Mouse (Mus musculus) MEL (cell line): ENCODE results near the gene Ppfia1.

Experiments used
- CTCF ChIP-seq, 3 experiments: IDR thresholded peaks in 2 of 3; conservative IDR thresholded peaks in 1 of 3; 2 replicates each; pipeline ENCODE4 v1.5.1; 2011 to 2012; ENCODE audit warnings: low read length in 3 of 3, low read depth in 2 of 3, mild to moderate bottlenecking in 2 of 3, improper control_type of control experiment in 1 of 3, inconsistent platforms in 1 of 3, mixed read lengths in 1 of 3, moderate library complexity in 1 of 3; ENCODE audit not compliant: control insufficient read depth in 1 of 3, insufficient read depth in 1 of 3, poor library complexity in 1 of 3, severe bottlenecking in 1 of 3
- POLR2A ChIP-seq, 2 experiments: IDR thresholded peaks; 2 replicates each; pipeline ENCODE4 v1.6.1; 2011 to 2012; ENCODE audit warnings: low read length in 2 of 2, mild to moderate bottlenecking in 2 of 2, control low read depth in 1 of 2, improper control_type of control experiment in 1 of 2, low read depth in 1 of 2, moderate library complexity in 1 of 2; ENCODE audit not compliant: control insufficient read depth in 1 of 2, insufficient read depth in 1 of 2, poor library complexity in 1 of 2
- SIN3A ChIP-seq: IDR thresholded peaks from 2 replicates; pipeline ENCODE4 v1.6.1; 2012; ENCODE audit warnings: low read length, improper control_type of control experiment, inconsistent platforms
- ZNF384 ChIP-seq: IDR thresholded peaks from 2 replicates; pipeline ENCODE4 v1.6.1; 2012; ENCODE audit warnings: low read depth, mild to moderate bottlenecking, inconsistent platforms, low read length, improper control_type of control experiment

DNA sequence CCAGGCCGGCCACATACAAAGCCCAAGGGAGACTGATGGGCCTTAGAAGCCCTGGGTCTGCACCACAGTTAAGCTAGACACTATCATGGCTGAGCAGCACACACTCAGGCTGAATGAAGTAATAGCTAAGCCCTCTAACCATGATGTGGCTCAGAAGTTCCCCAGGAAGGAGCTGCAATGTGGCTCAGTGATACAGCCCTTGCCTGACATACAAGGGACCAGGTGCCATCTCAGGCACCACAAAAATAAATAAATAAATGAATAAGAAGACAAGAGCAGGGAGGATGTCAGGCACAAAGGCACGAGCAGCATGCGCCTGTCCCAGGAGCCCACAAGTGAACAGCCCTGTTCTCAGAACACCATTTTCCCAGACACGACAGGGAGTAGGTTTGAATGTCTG is 111.6 kb downstream of the Ppfia1 start:
- TF ChIP-seq CTCF (IDR thresholded peaks at IDR 0.05 in 2 of 3, conservative IDR thresholded peaks at IDR 0.05 in 1 of 3; ENCODE audit: control insufficient read depth in 1 of 3, insufficient read depth in 1 of 3, low read depth in 2 of 3, low read length in 3 of 3, poor library complexity in 1 of 3, severe bottlenecking in 1 of 3): no peak
- TF ChIP-seq SIN3A: no peak
- no peak for TF ChIP-seq POLR2A (IDR thresholded peaks at IDR 0.05; ENCODE audit: control insufficient read depth in 1 of 2, insufficient read depth in 1 of 2, low read depth in 1 of 2, low read length in 2 of 2, poor library complexity in 1 of 2)
- no peak for TF ChIP-seq ZNF384
